Mouse (Mus musculus) spleen, postnatal 36 days (tissue): ENCODE measurements around the gene Etv2.

ENCODE experiments used
- DNase-seq, 2 experiments: peaks; one replicate each; pipeline ENCODE4 v3.0.0; 2022; ENCODE audit warnings: low spot score in 2 of 2, mixed read lengths in 1 of 2

Gene Etv2

GRCm38 (mm10) chr7:30588676-30589434, 46.8 kb downstream of the Etv2 start, which contains the start of gene Kmt2b:
TSS of gene Kmt2b (minus strand) at chr7:30588726.
- peak; percentile 97 to 98 for DNase-seq

GRCm38 (mm10) chr7:30587842-30588667, 47.6 kb downstream of the Etv2 start:
- DNase-seq, result peak; percentile 38 to 53

GRCm38 (mm10) chr7:30586455-30587020, 49.1 kb downstream of the Etv2 start:
- DNase-seq, result no peak

GRCm38 (mm10) chr7:30585170-30585569, 50.5 kb downstream of the Etv2 start:
- no peak for DNase-seq

GRCm38 (mm10) chr7:30584339-30584738, 51.3 kb downstream of the Etv2 start:
- DNase-seq, result no peak
